Comparison of ENCODE assay signal across 22 mouse cellular contexts in the genomic region with DNA sequence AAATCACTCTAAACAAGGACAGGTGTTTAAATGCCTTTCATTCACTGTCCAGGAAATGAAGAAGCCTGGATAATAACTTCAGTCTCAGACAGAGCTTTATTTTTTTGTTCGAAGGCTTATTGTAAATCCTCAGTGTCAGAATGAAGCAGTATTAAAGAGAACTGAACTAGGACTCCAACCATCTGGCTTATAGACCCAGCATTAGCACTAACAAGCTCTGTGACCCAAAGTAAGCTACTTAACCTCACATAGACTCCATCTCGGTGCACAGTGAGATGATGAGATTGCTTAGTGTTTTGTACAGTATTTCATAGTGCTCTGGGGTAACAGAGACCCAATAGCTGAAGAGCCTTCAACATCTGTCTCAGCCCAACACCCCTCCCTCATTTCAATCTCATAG.
"Had no signal": no experiment of that assay in that cellular context is flagged by ENCODE, and none has a peak within 500 bp of the region (broad histone marks: within the 10 kb centered on the region; RNA-seq: fewer than 3 reads in every experiment).

No protein-coding gene starts in this region.

- ATAC-seq: hindbrain, embryonic 16.5 days; hindbrain, postnatal 0 days; inflammation-experienced regulatory T-cells, adult 6 months; intestine, embryonic 15.5 days; intestine, embryonic 16.5 days; intestine, postnatal 0 days had no signal

- DNase-seq: heart, adult 2 months; heart, postnatal 10 days; heart, postnatal 14 days; heart, postnatal 36 days; kidney, adult 11 months; kidney, adult 18-20 months; kidney, adult 2 months; kidney, adult 8-10 months; kidney, adult 9 months; kidney, postnatal 10 days; kidney, postnatal 14 days; kidney, postnatal 25 days; kidney, postnatal 36 days; kidney, postnatal 4 days; layer of hippocampus, adult 9-11 months; layer of hippocampus, postnatal 36 days had no signal
